Mouse (Mus musculus): ENCODE measurements around the gene AA986860.

The AA986860 gene

DNA sequence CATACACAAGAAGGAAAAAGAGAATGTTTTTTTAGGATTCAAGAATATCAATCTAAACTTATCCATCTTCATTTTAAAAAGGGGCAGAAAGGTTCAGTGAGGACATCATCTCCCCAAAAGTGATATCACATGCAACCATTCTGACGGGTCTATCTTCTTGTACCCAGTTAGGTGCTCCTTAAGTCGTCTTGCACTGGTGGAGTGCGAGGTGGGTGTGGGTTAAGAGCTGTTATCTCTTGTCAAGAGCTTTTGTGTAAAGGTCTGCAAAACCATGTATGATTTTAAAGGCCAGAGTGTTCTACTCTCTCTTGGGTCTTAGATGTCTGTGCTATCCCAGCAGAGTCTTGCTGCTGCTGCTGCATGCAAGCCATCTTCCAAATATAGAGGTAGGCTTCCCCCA is 15.0 kb downstream of the AA986860 start:
- H3K4me3 ChIP-seq (replicated peaks; ENCODE audit: low read length) = no peak overlapping the region
- H3K9me3 ChIP-seq (ENCODE audit: low read length) = peaks cover 5% of the 10 kb centered on the region; the same call in 1 of the 2 replicates
- no peaks in the 10 kb centered on the region for H3K36me3 ChIP-seq (ENCODE audit: insufficient read depth, low read length)
- peaks cover 16% of the 10 kb centered on the region for H3K27me3 ChIP-seq (ENCODE audit: insufficient read depth, low read length)
- H3K4me1 ChIP-seq (replicated peaks; ENCODE audit: low read depth, low read length) = peaks cover under 1% of the 10 kb centered on the region; the same call in 1 of the 2 replicates
- TF ChIP-seq POU5F1 (IDR thresholded peaks at IDR 0.05; ENCODE audit: borderline replicate concordance, low read length) (no peak), CTCF (conservative IDR thresholded peaks at IDR 0.05; ENCODE audit: low read length) (no peak)

GRCm38 (mm10) chr1:130759689-130760088 is 27.9 kb downstream of the AA986860 start:
- Histone ChIP-seq H3K27me3 (ENCODE audit: insufficient read depth, low read length) (no peaks in the 10 kb centered on the region), H3K9me3 (ENCODE audit: low read length) (no peaks in the 10 kb centered on the region), H3K36me3 (ENCODE audit: insufficient read depth, low read length) (no peaks in the 10 kb centered on the region), H3K4me3 (replicated peaks; ENCODE audit: low read length) (no peak overlapping the region), H3K4me1 (replicated peaks; ENCODE audit: low read depth, low read length) (no peaks in the 10 kb centered on the region)
- no peak for TF ChIP-seq NANOG (IDR thresholded peaks at IDR 0.05; ENCODE audit: borderline replicate concordance, low read length)
- no peak for TF ChIP-seq CTCF (conservative IDR thresholded peaks at IDR 0.05; ENCODE audit: low read length)
- TF ChIP-seq POU5F1 (IDR thresholded peaks at IDR 0.05; ENCODE audit: borderline replicate concordance, low read length) = no peak

GRCm38 (mm10) chr1:130761597-130761996 is 29.8 kb downstream of the AA986860 start:
- H3K36me3 ChIP-seq (ENCODE audit: insufficient read depth, low read length) = no peaks in the 10 kb centered on the region
- H3K4me3 ChIP-seq (replicated peaks; ENCODE audit: low read length) = no peak overlapping the region
- no peaks in the 10 kb centered on the region for H3K4me1 ChIP-seq (replicated peaks; ENCODE audit: low read depth, low read length)
- no peaks in the 10 kb centered on the region for H3K27me3 ChIP-seq (ENCODE audit: insufficient read depth, low read length)
- no peaks in the 10 kb centered on the region for H3K9me3 ChIP-seq (ENCODE audit: low read length)
- TF ChIP-seq CTCF (conservative IDR thresholded peaks at IDR 0.05; ENCODE audit: low read length) (no peak), POU5F1 (IDR thresholded peaks at IDR 0.05; ENCODE audit: borderline replicate concordance, low read length) (no peak), NANOG (IDR thresholded peaks at IDR 0.05; ENCODE audit: borderline replicate concordance, low read length) (no peak)

- TF ChIP-seq POU5F1 (IDR thresholded peaks at IDR 0.05; ENCODE audit: borderline replicate concordance, low read length) = no peak
- TF ChIP-seq NANOG (IDR thresholded peaks at IDR 0.05; ENCODE audit: borderline replicate concordance, low read length) = no peak
- H3K36me3 ChIP-seq (ENCODE audit: insufficient read depth, low read length) = no peaks in the 10 kb centered on the region
- no peak overlapping the region for H3K4me3 ChIP-seq (replicated peaks; ENCODE audit: low read length)
- H3K9me3 ChIP-seq (ENCODE audit: low read length) = no peaks in the 10 kb centered on the region
- no peaks in the 10 kb centered on the region for H3K27me3 ChIP-seq (ENCODE audit: insufficient read depth, low read length)
- H3K4me1 ChIP-seq (replicated peaks; ENCODE audit: low read depth, low read length) = no peaks in the 10 kb centered on the region
Measured at GRCm38 (mm10) chr1:130762045-130762760, 30.4 kb downstream of the AA986860 start.

- no peaks in the 10 kb centered on the region for H3K9me3 ChIP-seq (ENCODE audit: low read length)
- no peaks in the 10 kb centered on the region for H3K4me1 ChIP-seq (replicated peaks; ENCODE audit: low read depth, low read length)
- 0 out of 2 replicates have a peak, but pooled peaks cover 3% of the 10 kb centered on the region for H3K27me3 ChIP-seq (ENCODE audit: insufficient read depth, low read length)
- no peaks in the 10 kb centered on the region for H3K36me3 ChIP-seq (ENCODE audit: insufficient read depth, low read length)
- TF ChIP-seq NANOG (IDR thresholded peaks at IDR 0.05; ENCODE audit: borderline replicate concordance, low read length) (no peak), CTCF (conservative IDR thresholded peaks at IDR 0.05; ENCODE audit: low read length) (no peak), POU5F1 (IDR thresholded peaks at IDR 0.05; ENCODE audit: borderline replicate concordance, low read length) (no peak)
- H3K4me3 ChIP-seq (replicated peaks; ENCODE audit: low read length) = no peak overlapping the region
Measured at GRCm38 (mm10) chr1:130764027-130764461, 32.3 kb downstream of the AA986860 start.

DNA sequence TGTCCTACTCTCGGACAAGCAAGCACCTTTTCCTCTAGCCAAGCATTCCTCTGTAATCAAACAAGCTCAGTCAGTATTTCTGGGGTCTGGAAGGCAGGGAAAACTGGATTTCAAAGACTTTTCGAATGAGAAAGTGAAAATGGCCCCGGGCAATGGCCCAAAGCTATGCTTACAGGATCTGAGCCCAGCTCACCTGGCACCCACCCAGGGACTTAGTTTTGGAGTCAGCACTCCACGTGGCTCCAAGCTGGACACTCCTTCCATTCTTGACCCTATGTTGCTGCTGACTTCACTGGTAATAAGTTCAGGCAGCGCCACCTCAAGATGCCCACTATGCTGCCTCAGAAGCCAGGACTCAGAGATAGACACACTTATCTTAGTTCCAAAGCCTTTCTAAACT is 35.3 kb downstream of the AA986860 start:
- no peak for TF ChIP-seq NANOG (IDR thresholded peaks at IDR 0.05; ENCODE audit: borderline replicate concordance, low read length)
- no peak for TF ChIP-seq CTCF (conservative IDR thresholded peaks at IDR 0.05; ENCODE audit: low read length)
- no peak for TF ChIP-seq POU5F1 (IDR thresholded peaks at IDR 0.05; ENCODE audit: borderline replicate concordance, low read length)
- no peaks in the 10 kb centered on the region for H3K4me1 ChIP-seq (replicated peaks; ENCODE audit: low read depth, low read length)
- H3K36me3 ChIP-seq (ENCODE audit: insufficient read depth, low read length) = no peaks in the 10 kb centered on the region
- H3K4me3 ChIP-seq (replicated peaks; ENCODE audit: low read length) = no peak overlapping the region
- H3K27me3 ChIP-seq (ENCODE audit: insufficient read depth, low read length) = 0 out of 2 replicates have a peak, but pooled peaks cover 3% of the 10 kb centered on the region
- no peaks in the 10 kb centered on the region for H3K9me3 ChIP-seq (ENCODE audit: low read length)

DNA sequence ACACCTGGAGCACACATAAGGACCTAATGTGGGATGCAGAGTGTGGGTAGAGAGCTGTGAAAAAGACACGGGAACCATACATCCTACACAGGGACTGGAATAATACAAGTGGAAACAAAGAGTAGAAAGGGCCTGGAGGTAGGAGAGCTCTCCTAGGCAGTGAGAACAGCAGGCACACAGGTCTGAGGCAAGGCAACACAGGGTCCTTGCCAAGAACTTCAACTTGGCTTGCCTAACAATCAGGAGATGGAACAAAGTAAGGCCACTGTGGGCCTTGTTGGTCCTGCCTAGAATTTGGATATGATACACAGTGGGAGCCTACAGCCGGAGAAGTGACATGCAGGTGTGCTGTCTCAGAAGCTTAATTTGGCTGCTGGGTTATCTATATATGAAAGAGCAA is 38.1 kb downstream of the AA986860 start:
- TF ChIP-seq CTCF (conservative IDR thresholded peaks at IDR 0.05; ENCODE audit: low read length) = no peak
- TF ChIP-seq NANOG (IDR thresholded peaks at IDR 0.05; ENCODE audit: borderline replicate concordance, low read length) = no peak
- TF ChIP-seq POU5F1 (IDR thresholded peaks at IDR 0.05; ENCODE audit: borderline replicate concordance, low read length) = no peak
- no peaks in the 10 kb centered on the region for H3K9me3 ChIP-seq (ENCODE audit: low read length)
- 0 out of 2 replicates have a peak, but pooled peaks cover 3% of the 10 kb centered on the region for H3K27me3 ChIP-seq (ENCODE audit: insufficient read depth, low read length)

DNA sequence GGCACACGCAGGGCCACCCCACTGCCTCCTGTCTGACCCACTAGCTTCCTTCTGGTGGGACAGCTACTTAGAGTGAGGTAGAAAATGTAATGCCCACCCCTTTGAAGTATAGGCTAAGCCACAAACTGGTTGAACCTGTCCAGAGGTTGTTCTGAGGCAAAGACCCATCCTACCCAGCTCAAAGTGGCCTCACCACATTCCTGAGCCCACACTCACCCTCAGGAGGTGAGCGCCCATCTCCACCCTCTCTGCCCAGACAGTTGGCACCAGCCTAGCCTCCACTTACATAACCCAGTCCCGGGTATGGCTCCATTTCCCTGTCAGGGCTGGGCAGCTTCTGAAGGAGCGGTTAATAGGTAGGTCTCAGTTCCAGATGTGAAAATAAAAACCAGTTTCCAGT is 38.7 kb downstream of the AA986860 start:
- H3K27me3 ChIP-seq (ENCODE audit: insufficient read depth, low read length) = 0 out of 2 replicates have a peak, but pooled peaks cover 3% of the 10 kb centered on the region
- no peak for TF ChIP-seq CTCF (conservative IDR thresholded peaks at IDR 0.05; ENCODE audit: low read length)
- TF ChIP-seq NANOG (IDR thresholded peaks at IDR 0.05; ENCODE audit: borderline replicate concordance, low read length) = no peak
- no peak for TF ChIP-seq POU5F1 (IDR thresholded peaks at IDR 0.05; ENCODE audit: borderline replicate concordance, low read length)
- H3K4me3 ChIP-seq (replicated peaks; ENCODE audit: low read length) = no peak overlapping the region
- H3K4me1 ChIP-seq (replicated peaks; ENCODE audit: low read depth, low read length) = no peaks in the 10 kb centered on the region
- H3K36me3 ChIP-seq (ENCODE audit: insufficient read depth, low read length) = no peaks in the 10 kb centered on the region
- no peaks in the 10 kb centered on the region for H3K9me3 ChIP-seq (ENCODE audit: low read length)

More for the DNA sequence above, 38.1 kb downstream of the AA986860 start:
- H3K36me3 ChIP-seq (ENCODE audit: insufficient read depth, low read length) = no peaks in the 10 kb centered on the region
- H3K4me3 ChIP-seq (replicated peaks; ENCODE audit: low read length) = no peak overlapping the region
- no peaks in the 10 kb centered on the region for H3K4me1 ChIP-seq (replicated peaks; ENCODE audit: low read depth, low read length)

Measured in E14TG2a.4 (cell line).